ENCODE assay signal across 9 mouse cellular contexts in the genomic region with DNA sequence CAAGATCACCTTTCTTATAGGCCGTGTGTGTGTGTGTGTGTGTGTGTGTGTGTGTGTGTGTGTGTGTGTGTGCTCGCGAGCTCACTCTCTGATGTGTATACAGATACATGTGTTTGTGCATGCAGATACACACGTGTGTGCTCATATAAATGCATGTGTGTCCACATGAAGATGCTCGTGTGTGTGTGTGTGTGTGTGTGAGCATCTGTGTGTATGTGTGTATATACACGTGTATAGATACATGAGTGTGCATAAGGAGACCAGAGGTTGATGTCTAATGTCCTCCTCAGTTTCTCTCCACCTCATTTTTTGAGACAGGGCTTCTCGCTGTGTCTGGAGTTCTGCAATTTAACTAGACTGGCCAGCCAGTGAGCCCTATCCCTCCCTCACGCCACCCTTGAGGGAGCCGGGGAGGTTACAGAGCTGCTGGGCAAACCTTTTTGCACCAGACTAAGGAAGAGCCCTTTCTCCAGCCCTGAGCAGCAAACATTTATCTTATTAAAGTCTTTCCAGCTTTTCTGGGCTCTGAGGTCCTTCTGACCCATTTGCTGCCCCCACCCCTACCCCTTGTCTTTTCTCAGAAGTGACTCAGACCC. TPM values are rescaled to one million over a fixed set of nuclear protein-coding genes. Genes with fewer than 3 reads are reported as not detected.
DNase-seq lines count a peak whose midpoint lies in the region; ATAC-seq and TF ChIP-seq lines count a peak whose summit lies in the region.
"Had no signal": no experiment of that assay in that cellular context is flagged by ENCODE, and none has a peak within 500 bp of the region (broad histone marks: within the 10 kb centered on the region; RNA-seq: fewer than 3 reads in every experiment).

No protein-coding gene starts in this region.

- no peak for TF ChIP-seq POLR2A in myocyte (IDR thresholded peaks at IDR 0.05; ENCODE audit: insufficient read length, low read depth)

- H3K27ac ChIP-seq in lung, embryonic 14.5 days (ENCODE audit: low read depth), result peak overlapping the region; percentile 88
- peak overlapping the region; percentile 34; the same call in 1 of the 2 replicates for H3K27ac ChIP-seq in hindbrain, embryonic 16.5 days (ENCODE audit: low read depth, low read length)

- peak overlapping the region; percentile 43; the same call in 1 of the 2 replicates for H3K4me2 ChIP-seq in lung, embryonic 14.5 days
- no peak overlapping the region for H3K4me2 ChIP-seq in hindbrain, embryonic 16.5 days (ENCODE audit: low read length)
- peak overlapping the region; percentile 57 for H3K4me2 ChIP-seq in myocyte (ENCODE audit: low read depth)

- H3ac ChIP-seq in myocyte (ENCODE audit: control insufficient read depth, insufficient read length), result no peak overlapping the region

- TF ChIP-seq CTCF in lung, embryonic 14.5 days (IDR thresholded peaks at IDR 0.05; ENCODE audit: low read depth), result no peak

- H3K27me3 ChIP-seq in lung, embryonic 14.5 days (ENCODE audit: insufficient read depth, low read length), result no peaks in the 10 kb centered on the region
- no peaks in the 10 kb centered on the region for H3K27me3 ChIP-seq in hindbrain, embryonic 16.5 days (replicated peaks; ENCODE audit: control insufficient read depth, insufficient read depth, low read length)
- no peaks in the 10 kb centered on the region for H3K27me3 ChIP-seq in myocyte (ENCODE audit: control insufficient read depth, insufficient read depth, insufficient read length)

- H3K79me2 ChIP-seq in myocyte (ENCODE audit: control insufficient read depth, insufficient read depth), result peaks cover 52% of the 10 kb centered on the region

- no peak overlapping the region for H3K4me3 ChIP-seq in lung, embryonic 14.5 days (ENCODE audit: low read depth, low read length)
- H3K4me3 ChIP-seq in hindbrain, embryonic 16.5 days (ENCODE audit: low read length), result no peak overlapping the region
- H3K4me3 ChIP-seq in myocyte, result no peak overlapping the region

- 0 out of 2 replicates have a peak overlapping the region, but pooled peaks have one; percentile 0 for H3K9ac ChIP-seq in lung, embryonic 14.5 days
- no peak overlapping the region for H3K9ac ChIP-seq in hindbrain, embryonic 16.5 days (ENCODE audit: low read depth, low read length)

- peaks cover 12% of the 10 kb centered on the region; the same call in 1 of the 2 replicates for H3K4me1 ChIP-seq in lung, embryonic 14.5 days (ENCODE audit: insufficient read depth)
- H3K4me1 ChIP-seq in hindbrain, embryonic 16.5 days (ENCODE audit: control insufficient read depth, insufficient read depth, low read depth, low read length), result peaks cover 16% of the 10 kb centered on the region

- peaks cover 7% of the 10 kb centered on the region; the same call in 1 of the 2 replicates for H3K36me3 ChIP-seq in lung, embryonic 14.5 days (ENCODE audit: insufficient read depth)
- no peaks in the 10 kb centered on the region for H3K36me3 ChIP-seq in hindbrain, embryonic 16.5 days (ENCODE audit: control insufficient read depth, insufficient read depth, low read length)
- peaks cover 30% of the 10 kb centered on the region for H3K36me3 ChIP-seq in myocyte (ENCODE audit: control insufficient read depth, insufficient read depth)

- peak; percentile 44 for DNase-seq in CD4-positive, CD25-positive, alpha-beta regulatory T cell, adult 2 months (ENCODE audit: low read depth, low spot score)
- DNase-seq in lung, embryonic 14.5 days, result no peak
- DNase-seq in lung, postnatal 36 days, result no peak
- DNase-seq in layer of hippocampus, postnatal 14 days (ENCODE audit: low spot score in 2 of 2), result no peak
- DNase-seq in layer of hippocampus, postnatal 10 days (ENCODE audit: low spot score in 2 of 2), result no peak
- DNase-seq: gastrocnemius, postnatal 10 days had no signal

- H3K9me3 ChIP-seq in lung, embryonic 14.5 days (ENCODE audit: low read depth, low read length), result no peaks in the 10 kb centered on the region
- H3K9me3 ChIP-seq in hindbrain, embryonic 16.5 days (ENCODE audit: control insufficient read depth, low read length), result no peaks in the 10 kb centered on the region

- no peak for ATAC-seq in CD4-positive, CD25-positive, alpha-beta regulatory T cell, adult 4 months
- peak; percentile 54 for ATAC-seq in lung, embryonic 14.5 days (ENCODE audit: insufficient read depth)
- ATAC-seq in hindbrain, embryonic 16.5 days, result no peak

- WGBS in lung, embryonic 14.5 days, result 54% methylated on average over 9 of the region's 9 CpGs
- WGBS in hindbrain, embryonic 16.5 days, result 68% methylated on average over 9 of the region's 9 CpGs

TF ChIP-seq in myocyte, 11 proteins besides CTCF, POLR2A, EP300 and RAD21:
- TF ChIP-seq USF1 (IDR thresholded peaks at IDR 0.05; ENCODE audit: low read depth), result no peak
- no peak for TF ChIP-seq MYOG (IDR thresholded peaks at IDR 0.05; ENCODE audit: control insufficient read depth in 1 of 3, insufficient read depth in 1 of 3, insufficient read length in 2 of 3, low read depth in 2 of 3)
- TF ChIP-seq REST (IDR thresholded peaks at IDR 0.05; ENCODE audit: insufficient read depth, insufficient read length), result no peak
- TF ChIP-seq SRF (IDR thresholded peaks at IDR 0.05; ENCODE audit: control insufficient read depth, insufficient read length, low read depth), result no peak
- no peak for TF ChIP-seq TCF12 (IDR thresholded peaks at IDR 0.05; ENCODE audit: insufficient read depth, poor library complexity, severe bottlenecking)
- TF ChIP-seq MAX (IDR thresholded peaks at IDR 0.05; ENCODE audit: low read depth), result no peak
- TF ChIP-seq CEBPB (IDR thresholded peaks at IDR 0.05; ENCODE audit: insufficient read depth, poor library complexity, severe bottlenecking), result no peak
- no peak for TF ChIP-seq POLR2AphosphoS2 (IDR thresholded peaks at IDR 0.05; ENCODE audit: insufficient read length, low read depth)
- TF ChIP-seq TCF3 (IDR thresholded peaks at IDR 0.05; ENCODE audit: insufficient read length, low read depth), result no peak
- TF ChIP-seq MYOD1 (IDR thresholded peaks at IDR 0.05; ENCODE audit: control insufficient read depth in 1 of 3, insufficient read length in 2 of 3, low read depth in 2 of 3), result no peak
- TF ChIP-seq E2F4 (IDR thresholded peaks at IDR 0.05; ENCODE audit: insufficient read depth), result no peak
TF ChIP-seq in myocyte: peak in this region for 0.

RNA-seq across cellular contexts. Expression of a gene that starts 11.6 kb away (rescaled TPM):
- polyA plus RNA-seq in CD4-positive, CD25-positive, alpha-beta regulatory T cell, adult 4 months (2017; shearing (Covaris generic)), result not detected
- polyA plus RNA-seq in lung, embryonic 14.5 days (2014; fragmentation: Nextera tagmentation; extraction: Ambion mirVana), result not detected in 2 replicates
- not detected in 2 replicates for polyA plus RNA-seq in hindbrain, embryonic 16.5 days (2015; fragmentation: Nextera tagmentation; extraction: Ambion mirVana)
- polyA plus RNA-seq in myocyte (2012; fragmentation: generic; extraction: Trizol), result 0.22 TPM
- not detected for total RNA-seq in layer of hippocampus, postnatal 14 days (2021)
- not detected for total RNA-seq in layer of hippocampus, postnatal 10 days (2021)

RNA-seq across cellular contexts. Expression of a gene that starts 14.4 kb away (rescaled TPM):
- polyA plus RNA-seq in CD4-positive, CD25-positive, alpha-beta regulatory T cell, adult 4 months (2017; shearing (Covaris generic)), result 100 to 1,000 TPM; 165 to 194 TPM
- polyA plus RNA-seq in lung, embryonic 14.5 days (2014; fragmentation: Nextera tagmentation; extraction: Ambion mirVana), result 77.4 and 82.8 TPM in 2 replicates
- 32.5 and 39.4 TPM in 2 replicates for polyA plus RNA-seq in hindbrain, embryonic 16.5 days (2015; fragmentation: Nextera tagmentation; extraction: Ambion mirVana)
- polyA plus RNA-seq in myocyte (2012; fragmentation: generic; extraction: Trizol), result 113 TPM
- 1 to 10 TPM; 1.6 to 1.7 TPM for total RNA-seq in layer of hippocampus, postnatal 14 days (2021)
- 1 to 10 TPM; 1.9 to 2.4 TPM for total RNA-seq in layer of hippocampus, postnatal 10 days (2021)

RNA-seq across cellular contexts. Expression of a gene that starts 32.6 kb away (rescaled TPM):
- 10 to 100 TPM; 66.1 to 83.6 TPM for polyA plus RNA-seq in CD4-positive, CD25-positive, alpha-beta regulatory T cell, adult 4 months (2017; shearing (Covaris generic))
- polyA plus RNA-seq in lung, embryonic 14.5 days (2014; fragmentation: Nextera tagmentation; extraction: Ambion mirVana), result 227 and 237 TPM in 2 replicates
- polyA plus RNA-seq in hindbrain, embryonic 16.5 days (2015; fragmentation: Nextera tagmentation; extraction: Ambion mirVana), result 332 and 364 TPM in 2 replicates
- 273 TPM for polyA plus RNA-seq in myocyte (2012; fragmentation: generic; extraction: Trizol)
- total RNA-seq in layer of hippocampus, postnatal 14 days (2021), result 100 to 1,000 TPM; 289 to 299 TPM
- total RNA-seq in layer of hippocampus, postnatal 10 days (2021), result 100 to 1,000 TPM; 325 to 347 TPM
